Mouse (Mus musculus) lung, adult 2 months (tissue): ENCODE data around the gene Ciao1. TPM values are rescaled to one million over a fixed set of nuclear protein-coding genes. Genes with fewer than 3 reads are reported as not detected.

Source experiments
- DNase-seq: peaks from one replicate; pipeline ENCODE4 v3.0.0; 2022
- H3K4me1 ChIP-seq: fragments of 200-500 bp; 2 replicates; pipeline ENCODE4 v1.6.1; 2011; ENCODE audit warnings: low read length; ENCODE audit not compliant: control insufficient read depth, insufficient read depth
- H3K4me3 ChIP-seq: fragments of 200-500 bp; replicated peaks from 2 replicates; pipeline ENCODE3; 2011; ENCODE audit warnings: low read depth, mild to moderate bottlenecking, control low read depth, low read length; ENCODE audit errors: extremely low read depth
- CTCF ChIP-seq: fragments of 200-500 bp; IDR thresholded peaks from 2 replicates; pipeline ENCODE4 v1.5.1; 2011; ENCODE audit warnings: mild to moderate bottlenecking, low read length, control low read depth; ENCODE audit not compliant: insufficient read depth
- POLR2A ChIP-seq: fragments of 200-500 bp; IDR thresholded peaks from 2 replicates; pipeline ENCODE4 v1.6.1; 2011; ENCODE audit warnings: low read depth, mild to moderate bottlenecking, control low read depth, low read length, borderline replicate concordance; ENCODE audit errors: extremely low read depth
- WGBS: fragments of 180-500 bp; shearing (Covaris S2); methylation state at CpG from one replicate; pipeline ENCODE4 v1.1.7; 2018; 5-methylcytosine and 5-hydroxymethylcytosine counted together
- polyA plus RNA-seq: library from polyadenylated mRNA; depleted of rRNA; stranded (reverse); fragments of >200 nt; gene quantifications from 2 replicates; pipeline ENCODE4 v1.2.3, GENCODE M21; 2012

The Ciao1 gene
- polyA plus RNA-seq, 1 experiment: 67.3 TPM

GRCm38 (mm10) chr2:127251457-127251856 is 3.8 kb upstream of the Ciao1 start:
- DNase-seq: no peak
- WGBS: 58% methylated on average over 3 of the region's 3 CpGs
- peaks cover 17% of the 10 kb centered on the region for H3K4me1 ChIP-seq
- no peak for TF ChIP-seq CTCF
- no peak for TF ChIP-seq POLR2A
- H3K4me3 ChIP-seq: no peak overlapping the region

- 79% methylated on average over 9 of the region's 9 CpGs for WGBS
- no peak for DNase-seq
- TF ChIP-seq CTCF (no peak), POLR2A (no peak)
- Histone ChIP-seq H3K4me3 (no peak overlapping the region), H3K4me1 (peaks cover 17% of the 10 kb centered on the region)
These were observed 2.8 kb upstream of the Ciao1 start for GRCm38 (mm10) chr2:127250291-127251008.

- TF ChIP-seq CTCF (no peak), POLR2A (no peak)
- Histone ChIP-seq H3K4me1 (peaks cover 17% of the 10 kb centered on the region), H3K4me3 (peak overlapping the region; percentile 92)
- WGBS: under 1% methylated on average over 39 of the region's 39 CpGs
- DNase-seq: peak; percentile 37
These were observed 853 bp upstream of the Ciao1 start for GRCm38 (mm10) chr2:127248334-127249004.

- DNase-seq: no peak
- Histone ChIP-seq H3K4me3 (no peak overlapping the region), H3K4me1 (no peaks in the 10 kb centered on the region)
- TF ChIP-seq CTCF: no peak
- TF ChIP-seq POLR2A: no peak
- 97% methylated on average over 2 of the region's 2 CpGs for WGBS
These were observed 7.6 kb downstream of the Ciao1 start for GRCm38 (mm10) chr2:127240065-127240464.

- TF ChIP-seq CTCF (no peak), POLR2A (no peak)
- no peak for DNase-seq
- WGBS: 90% methylated on average over 11 of the region's 11 CpGs
- Histone ChIP-seq H3K4me1 (no peaks in the 10 kb centered on the region), H3K4me3 (no peak overlapping the region)
These were observed 9.6 kb downstream of the Ciao1 start for GRCm38 (mm10) chr2:127237897-127238610.

- H3K4me3 ChIP-seq: no peak overlapping the region
- 100% methylated on average over 3 of the region's 3 CpGs for WGBS
- H3K4me1 ChIP-seq: no peaks in the 10 kb centered on the region
- no peak for DNase-seq
- TF ChIP-seq POLR2A: no peak
- no peak for TF ChIP-seq CTCF
These were observed 22.4 kb downstream of the Ciao1 start for GRCm38 (mm10) chr2:127225261-127225660.

- H3K4me1 ChIP-seq: no peaks in the 10 kb centered on the region
- WGBS: 95% methylated on average over 5 of the region's 5 CpGs
- DNase-seq: no peak
- no peak overlapping the region for H3K4me3 ChIP-seq
- TF ChIP-seq POLR2A (no peak), CTCF (no peak)
These were observed 29.9 kb downstream of the Ciao1 start for GRCm38 (mm10) chr2:127217746-127218145.

- no peak overlapping the region for H3K4me3 ChIP-seq
- DNase-seq: no peak
- TF ChIP-seq CTCF: no peak
- no peak for TF ChIP-seq POLR2A
- 93% methylated on average over 11 of the region's 11 CpGs for whole genome bisulfite sequencing
- peaks cover 3% of the 10 kb centered on the region; the same call in 1 of the 2 replicates for H3K4me1 ChIP-seq
These were observed 36.9 kb downstream of the Ciao1 start for GRCm38 (mm10) chr2:127210701-127211100.

- WGBS: under 1% methylated on average over 17 of the region's 17 CpGs
- no peak for DNase-seq
- TF ChIP-seq POLR2A (no peak), CTCF (no peak)
These were observed 39.2 kb downstream of the Ciao1 start for GRCm38 (mm10) chr2:127208452-127208769.

More at GRCm38 (mm10) chr2:127208452-127208769, 39.2 kb downstream of the Ciao1 start:
- Histone ChIP-seq H3K4me1 (peaks cover 3% of the 10 kb centered on the region; the same call in 1 of the 2 replicates), H3K4me3 (peak overlapping the region; percentile 88)
